Mouse (Mus musculus): ENCODE results near the gene Mcf2l. TPM values are rescaled to one million over a fixed set of nuclear protein-coding genes. Genes with fewer than 3 reads are reported as not detected.

Gene Mcf2l
- polyA plus RNA-seq, 1 experiment: 245 TPM

DNA sequence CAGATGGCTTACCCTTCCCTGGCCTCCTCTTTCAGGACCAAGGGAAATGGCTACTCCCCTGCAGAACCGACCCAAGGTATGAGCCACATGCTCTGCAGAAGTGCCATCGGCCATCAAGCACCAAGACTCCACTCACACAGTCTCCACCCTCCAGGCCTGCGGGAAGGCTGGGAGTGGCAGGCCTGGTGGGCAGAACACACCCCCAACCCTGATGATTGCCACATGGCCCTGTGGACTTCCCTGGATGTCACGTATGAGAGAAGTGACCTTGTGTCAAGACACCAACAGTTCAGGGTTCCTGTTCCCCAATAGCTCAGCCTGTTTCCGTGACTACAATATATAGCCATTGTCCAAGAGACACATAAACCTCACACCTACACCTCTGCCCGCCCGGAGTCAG lies 163.4 kb downstream of the Mcf2l start, which contains the start of gene F10:
Gene F10, plus strand, starts transcription at position 294 of the 400 bp plus-strand sequence.
- 72% methylated on average over 7 of the region's 7 CpGs for WGBS
- Histone ChIP-seq H3K4me1 (ENCODE audit: control insufficient read depth, insufficient read depth, low read length) (peaks cover 33% of the 10 kb centered on the region), H3K4me3 (ENCODE audit: insufficient read depth, low read depth, low read length) (no peak within 1 kb of the TSS), H3K27ac (ENCODE audit: insufficient read depth, low read depth, low read length) (peak within 1 kb of the TSS; percentile 81)
- TF ChIP-seq CTCF (IDR thresholded peaks at IDR 0.05; ENCODE audit: insufficient read depth, low read depth, low read length) (no peak), POLR2A (IDR thresholded peaks at IDR 0.05; ENCODE audit: insufficient read depth, low read depth, low read length) (no peak)

DNA sequence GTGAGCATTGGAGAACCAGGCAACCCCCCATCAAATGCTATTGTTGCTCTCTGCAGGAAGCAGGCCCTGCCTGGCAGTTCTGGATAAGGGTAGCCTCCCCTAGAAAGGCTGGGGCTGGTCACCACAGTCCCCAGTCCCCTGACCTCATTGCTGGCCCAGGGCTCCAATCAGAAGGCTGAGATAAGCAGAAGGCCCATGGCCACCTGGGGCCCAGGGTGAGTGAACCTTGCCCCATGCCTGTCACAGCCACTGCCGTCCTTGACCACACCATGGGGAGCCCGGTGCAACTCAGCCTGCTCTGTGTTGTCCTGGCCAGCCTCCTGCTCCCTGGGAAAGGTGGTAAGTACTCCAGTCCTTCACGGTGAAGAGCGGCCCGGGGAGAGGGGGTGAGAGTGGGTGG lies 164.0 kb downstream of the Mcf2l start:
- H3K27ac ChIP-seq (ENCODE audit: insufficient read depth, low read depth, low read length): no peak overlapping the region
- H3K4me1 ChIP-seq (ENCODE audit: control insufficient read depth, insufficient read depth, low read length): peaks cover 33% of the 10 kb centered on the region
- 49% methylated on average over 5 of the region's 5 CpGs for WGBS
- TF ChIP-seq POLR2A (IDR thresholded peaks at IDR 0.05; ENCODE audit: insufficient read depth, low read depth, low read length): no peak
- TF ChIP-seq CTCF (IDR thresholded peaks at IDR 0.05; ENCODE audit: insufficient read depth, low read depth, low read length): no peak
- H3K4me3 ChIP-seq (ENCODE audit: insufficient read depth, low read depth, low read length): no peak overlapping the region

- no peak for TF ChIP-seq POLR2A (IDR thresholded peaks at IDR 0.05; ENCODE audit: insufficient read depth, low read depth, low read length)
- no peak for TF ChIP-seq CTCF (IDR thresholded peaks at IDR 0.05; ENCODE audit: insufficient read depth, low read depth, low read length)
- Histone ChIP-seq H3K4me1 (ENCODE audit: control insufficient read depth, insufficient read depth, low read length) (peaks cover 33% of the 10 kb centered on the region), H3K27ac (ENCODE audit: insufficient read depth, low read depth, low read length) (no peak overlapping the region), H3K4me3 (ENCODE audit: insufficient read depth, low read depth, low read length) (no peak overlapping the region)
- 87% methylated on average over 6 of the region's 6 CpGs for WGBS
Observed at GRCm38 (mm10) chr8:13039054-13039453, 165.4 kb downstream of the Mcf2l start.

DNA sequence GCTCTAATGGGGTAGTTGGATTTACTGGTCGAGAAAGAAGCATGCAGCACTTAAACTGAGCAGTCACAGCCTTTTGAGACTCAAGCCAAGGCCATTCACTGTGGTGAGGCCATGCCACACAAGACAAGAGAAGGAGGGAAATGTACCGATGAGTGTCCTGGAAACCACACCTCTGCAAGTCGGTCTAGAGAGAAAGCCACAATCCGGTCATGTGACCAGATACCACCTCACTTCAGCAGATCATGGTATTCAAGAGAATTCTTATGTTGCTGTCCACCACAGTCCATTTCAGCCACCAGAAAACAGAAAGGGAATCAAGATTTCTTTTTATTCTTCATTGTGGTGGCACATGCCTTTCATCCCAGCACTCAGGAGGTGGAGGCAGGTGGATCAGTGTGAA lies 167.9 kb downstream of the Mcf2l start:
- no peak overlapping the region for H3K27ac ChIP-seq (ENCODE audit: insufficient read depth, low read depth, low read length)
- 78% methylated on average over 4 of the region's 4 CpGs for WGBS
- TF ChIP-seq CTCF (IDR thresholded peaks at IDR 0.05; ENCODE audit: insufficient read depth, low read depth, low read length) (no peak), POLR2A (IDR thresholded peaks at IDR 0.05; ENCODE audit: insufficient read depth, low read depth, low read length) (no peak)
- peaks cover 15% of the 10 kb centered on the region for H3K4me1 ChIP-seq (ENCODE audit: control insufficient read depth, insufficient read depth, low read length)
- no peak overlapping the region for H3K4me3 ChIP-seq (ENCODE audit: insufficient read depth, low read depth, low read length)

DNA sequence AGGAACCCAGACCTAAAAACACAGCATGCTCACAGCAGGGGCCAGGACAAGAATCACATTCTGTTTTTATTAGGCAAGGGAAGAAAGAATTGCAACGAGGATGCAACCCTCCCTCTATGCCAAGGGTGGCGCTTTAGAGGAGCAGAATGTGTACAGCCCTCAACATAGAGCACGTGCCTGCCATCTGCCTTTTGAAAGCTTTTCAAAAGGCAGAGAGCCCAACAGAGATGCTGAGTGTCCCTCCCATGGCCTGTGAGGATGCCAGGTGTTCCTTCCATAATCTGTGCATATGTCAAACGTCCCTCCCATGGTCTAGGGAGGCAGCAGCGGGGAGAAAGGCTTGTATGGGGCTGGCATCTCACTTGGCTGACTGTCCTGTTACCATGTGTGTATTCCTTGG lies 174.0 kb downstream of the Mcf2l start:
- H3K4me3 ChIP-seq (ENCODE audit: insufficient read depth, low read depth, low read length): no peak overlapping the region
- no peak overlapping the region for H3K27ac ChIP-seq (ENCODE audit: insufficient read depth, low read depth, low read length)
- whole genome bisulfite sequencing: 61% methylated on average over 5 of the region's 5 CpGs
- TF ChIP-seq POLR2A (IDR thresholded peaks at IDR 0.05; ENCODE audit: insufficient read depth, low read depth, low read length) (no peak), CTCF (IDR thresholded peaks at IDR 0.05; ENCODE audit: insufficient read depth, low read depth, low read length) (no peak)
- no peaks in the 10 kb centered on the region for H3K4me1 ChIP-seq (ENCODE audit: control insufficient read depth, insufficient read depth, low read length)

- H3K27ac ChIP-seq (ENCODE audit: insufficient read depth, low read depth, low read length): no peak overlapping the region
- no peaks in the 10 kb centered on the region for H3K4me1 ChIP-seq (ENCODE audit: control insufficient read depth, insufficient read depth, low read length)
- TF ChIP-seq POLR2A (IDR thresholded peaks at IDR 0.05; ENCODE audit: insufficient read depth, low read depth, low read length) (no peak), CTCF (IDR thresholded peaks at IDR 0.05; ENCODE audit: insufficient read depth, low read depth, low read length) (no peak)
- WGBS: 85% methylated on average over 10 of the region's 10 CpGs
- no peak overlapping the region for H3K4me3 ChIP-seq (ENCODE audit: insufficient read depth, low read depth, low read length)
Observed at GRCm38 (mm10) chr8:13050550-13050949, 176.9 kb downstream of the Mcf2l start.

GRCm38 (mm10) chr8:13057351-13057750 lies 183.7 kb downstream of the Mcf2l start:
- no peak overlapping the region for H3K27ac ChIP-seq (ENCODE audit: insufficient read depth, low read depth, low read length)
- no peaks in the 10 kb centered on the region for H3K4me1 ChIP-seq (ENCODE audit: control insufficient read depth, insufficient read depth, low read length)
- 87% methylated on average over 4 of the region's 4 CpGs for WGBS
- no peak overlapping the region for H3K4me3 ChIP-seq (ENCODE audit: insufficient read depth, low read depth, low read length)
- TF ChIP-seq CTCF (IDR thresholded peaks at IDR 0.05; ENCODE audit: insufficient read depth, low read depth, low read length) (no peak), POLR2A (IDR thresholded peaks at IDR 0.05; ENCODE audit: insufficient read depth, low read depth, low read length) (no peak)

GRCm38 (mm10) chr8:13060441-13061150 lies 187.0 kb downstream of the Mcf2l start, which contains the start of gene Proz:
TSS of gene Proz (plus strand) at chr8:13060914.
- TF ChIP-seq CTCF (IDR thresholded peaks at IDR 0.05; ENCODE audit: insufficient read depth, low read depth, low read length) (no peak), POLR2A (IDR thresholded peaks at IDR 0.05; ENCODE audit: insufficient read depth, low read depth, low read length) (no peak)
- H3K27ac ChIP-seq (ENCODE audit: insufficient read depth, low read depth, low read length): no peak within 1 kb of the TSS
- WGBS: 77% methylated on average over 17 of the region's 17 CpGs
- no peak within 1 kb of the TSS for H3K4me3 ChIP-seq (ENCODE audit: insufficient read depth, low read depth, low read length)
- no peaks in the 10 kb centered on the region for H3K4me1 ChIP-seq (ENCODE audit: control insufficient read depth, insufficient read depth, low read length)

DNA sequence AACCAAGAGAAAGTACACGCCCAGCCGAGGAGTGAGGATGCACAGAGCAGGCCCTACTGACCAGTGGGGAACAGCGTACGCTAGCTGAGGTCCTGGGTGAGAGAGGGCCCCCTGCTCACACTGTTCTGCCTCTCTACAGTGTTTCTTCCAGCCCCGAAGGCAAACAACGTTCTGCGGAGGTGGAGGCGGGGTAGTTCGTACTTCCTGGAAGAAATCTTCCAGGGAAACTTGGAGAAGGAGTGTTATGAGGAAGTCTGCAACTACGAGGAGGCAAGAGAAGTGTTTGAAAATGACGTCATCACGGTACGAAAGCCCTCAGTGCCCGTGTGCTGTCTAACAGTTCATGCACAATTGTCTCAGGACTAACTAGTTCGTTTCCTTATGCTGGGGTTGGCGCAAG lies 189.5 kb downstream of the Mcf2l start:
- TF ChIP-seq CTCF (IDR thresholded peaks at IDR 0.05; ENCODE audit: insufficient read depth, low read depth, low read length) (no peak), POLR2A (IDR thresholded peaks at IDR 0.05; ENCODE audit: insufficient read depth, low read depth, low read length) (no peak)
- Histone ChIP-seq H3K4me3 (ENCODE audit: insufficient read depth, low read depth, low read length) (no peak overlapping the region), H3K4me1 (ENCODE audit: control insufficient read depth, insufficient read depth, low read length) (no peaks in the 10 kb centered on the region), H3K27ac (ENCODE audit: insufficient read depth, low read depth, low read length) (no peak overlapping the region)
- 73% methylated on average over 16 of the region's 16 CpGs for WGBS

Other genes with a start within 250 kb of the Mcf2l start
- gene Tubgcp3, start 201.6 kb upstream of the Mcf2l start, polyA plus RNA-seq (2012; ENCODE audit: insufficient read depth, insufficient read length, low replicate concordance, missing spikeins): not detected in 2 replicates
- gene Atp11a, start 116.8 kb upstream of the Mcf2l start, polyA plus RNA-seq (2012; ENCODE audit: insufficient read depth, insufficient read length, low replicate concordance, missing spikeins): not detected in 2 replicates
- gene F7, start 152.2 kb downstream of the Mcf2l start, polyA plus RNA-seq (2012; ENCODE audit: insufficient read depth, insufficient read length, low replicate concordance, missing spikeins): not detected in 2 replicates
- not detected in 2 replicates for gene F10, start 163.5 kb downstream of the Mcf2l start, polyA plus RNA-seq (2012; ENCODE audit: insufficient read depth, insufficient read length, low replicate concordance, missing spikeins)
- not detected in 2 replicates for gene Proz, start 187.1 kb downstream of the Mcf2l start, polyA plus RNA-seq (2012; ENCODE audit: insufficient read depth, insufficient read length, low replicate concordance, missing spikeins)
- not detected in 2 replicates for gene Pcid2, start 231.7 kb downstream of the Mcf2l start, polyA plus RNA-seq (2012; ENCODE audit: insufficient read depth, insufficient read length, low replicate concordance, missing spikeins)
- gene Cul4a, start 231.8 kb downstream of the Mcf2l start, polyA plus RNA-seq (2012; ENCODE audit: insufficient read depth, insufficient read length, low replicate concordance, missing spikeins): 235 TPM in 1 of 2 replicates, not detected in the other